Mouse (Mus musculus) spleen, embryonic (tissue): Measurements from ENCODE around the gene 9230102O04Rik.

ENCODE experiments used
- CTCF ChIA-PET: fragments of 350-600 bp; sonication (Branson Sonifier 250); formaldehyde crosslinking; loops from one replicate; lab custom pipeline; 2022; lab: Charles Lee

Gene 9230102O04Rik

DNA sequence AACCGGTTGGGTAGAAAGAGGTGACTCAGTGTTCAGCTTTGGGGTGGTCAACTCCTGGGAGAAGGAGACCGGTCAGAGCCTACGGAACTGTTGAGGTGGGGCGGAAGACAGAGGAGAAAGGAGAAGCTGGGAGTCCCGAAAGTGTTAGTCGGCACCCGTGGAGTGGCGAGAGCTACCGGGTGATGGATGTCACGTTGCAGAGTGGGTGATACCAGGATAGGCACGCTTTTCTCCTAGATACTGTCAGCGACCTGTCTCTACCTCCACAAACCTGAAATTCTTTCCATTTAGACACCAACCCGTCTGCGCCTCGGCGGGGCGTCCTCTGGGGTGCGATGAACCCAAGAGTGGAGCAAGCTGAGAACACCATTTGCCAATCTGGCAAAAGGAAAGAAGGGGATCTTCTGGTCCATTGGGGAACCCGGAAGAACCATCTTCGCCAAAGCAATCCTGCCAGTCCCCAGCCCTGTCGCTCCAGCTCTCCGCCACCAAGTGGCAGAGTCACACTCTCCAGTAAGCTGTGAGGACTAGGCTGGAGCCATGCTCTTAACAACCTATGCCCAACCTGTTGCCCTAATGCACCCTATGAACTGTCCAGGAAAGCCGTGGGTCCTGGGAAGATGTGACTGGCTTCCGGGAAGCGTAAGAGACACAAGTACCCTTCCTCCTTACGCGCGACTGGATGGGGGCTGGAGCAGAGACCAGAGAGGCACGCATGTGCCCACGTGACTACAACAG is at the start of gene 9230102O04Rik:
Gene 9230102O04Rik, minus strand, starts transcription at position 628 of the 738 bp plus-strand sequence.
- CTCF ChIA-PET: no interaction called here

DNA sequence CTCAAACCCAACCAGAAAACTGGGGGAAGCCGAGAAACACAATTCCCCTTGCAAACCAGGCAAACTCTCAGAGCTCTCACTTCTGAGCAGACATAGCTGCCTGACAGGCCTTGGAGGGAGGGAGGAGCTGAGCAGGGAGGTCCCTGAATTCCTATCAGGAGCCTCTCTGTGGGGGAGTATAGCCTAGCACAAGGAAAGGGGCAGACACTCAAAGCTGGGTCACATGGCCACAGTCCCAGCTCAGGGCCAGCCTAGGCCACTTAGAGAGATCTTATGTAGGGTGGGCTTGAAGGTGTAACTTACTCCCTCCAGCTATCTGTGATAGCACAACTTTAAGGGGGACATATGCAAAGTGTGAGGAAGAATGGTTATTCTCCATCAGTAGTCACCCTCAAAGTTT is 46.6 kb upstream of the 9230102O04Rik start:
- CTCF ChIA-PET: no interaction called here

DNA sequence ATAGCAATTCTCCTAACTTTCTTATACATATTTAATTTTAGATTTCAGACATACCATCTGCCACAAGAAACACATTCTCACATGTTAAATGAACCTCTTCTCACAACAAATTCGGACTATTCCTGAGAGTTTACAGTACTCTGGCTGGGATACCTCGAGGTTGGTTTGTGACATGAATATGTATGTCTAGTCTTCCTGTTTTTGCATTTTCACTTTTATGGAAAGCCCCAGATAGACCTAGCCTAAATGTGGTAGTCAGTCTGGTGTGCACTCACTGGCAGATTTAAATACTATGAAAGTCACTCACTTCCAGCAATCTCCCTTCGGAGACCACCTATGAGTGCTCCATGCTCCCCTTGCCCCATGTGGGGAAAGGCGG is 37.6 kb upstream of the 9230102O04Rik start:
- CTCF ChIA-PET: no interaction called here

DNA sequence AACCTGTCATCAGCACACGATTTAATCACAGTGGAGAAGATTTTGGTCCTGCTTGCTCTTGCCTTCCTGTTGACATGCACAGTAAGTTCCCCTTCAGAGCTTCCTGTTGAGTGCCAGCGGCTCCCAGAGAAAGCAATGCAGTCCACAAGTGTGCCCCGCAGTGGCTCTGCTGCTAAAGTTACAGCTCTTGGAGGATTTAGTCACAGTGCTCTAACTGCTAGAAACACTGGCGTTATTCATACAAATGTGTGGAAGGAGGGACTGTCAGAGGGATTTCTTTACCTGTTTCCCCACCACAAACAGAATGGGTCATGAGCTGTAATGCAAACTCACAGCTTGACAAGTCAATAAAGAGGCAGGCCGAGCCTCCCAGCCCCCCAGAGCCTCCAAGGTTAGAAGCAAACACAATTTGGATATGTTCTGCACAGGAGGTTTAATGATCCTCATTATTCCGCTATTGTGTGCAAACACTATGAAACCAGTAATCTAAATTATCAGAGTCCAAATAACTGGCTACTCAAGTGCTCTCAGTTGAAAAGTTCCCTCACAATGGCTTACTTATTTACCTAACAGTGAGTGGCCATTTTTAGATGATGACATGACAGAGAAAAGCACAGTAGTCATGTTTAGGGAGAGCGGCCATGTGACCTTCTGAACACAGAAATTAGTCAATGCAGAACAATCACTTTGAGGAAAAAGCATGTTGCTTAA is 37.0 kb upstream of the 9230102O04Rik start:
- CTCF ChIA-PET: interaction anchor here (0.9 kb wide), 1 partner anchor 15 kb away, joined by 4 read pairs; no protein-coding TSS in a partner anchor

DNA sequence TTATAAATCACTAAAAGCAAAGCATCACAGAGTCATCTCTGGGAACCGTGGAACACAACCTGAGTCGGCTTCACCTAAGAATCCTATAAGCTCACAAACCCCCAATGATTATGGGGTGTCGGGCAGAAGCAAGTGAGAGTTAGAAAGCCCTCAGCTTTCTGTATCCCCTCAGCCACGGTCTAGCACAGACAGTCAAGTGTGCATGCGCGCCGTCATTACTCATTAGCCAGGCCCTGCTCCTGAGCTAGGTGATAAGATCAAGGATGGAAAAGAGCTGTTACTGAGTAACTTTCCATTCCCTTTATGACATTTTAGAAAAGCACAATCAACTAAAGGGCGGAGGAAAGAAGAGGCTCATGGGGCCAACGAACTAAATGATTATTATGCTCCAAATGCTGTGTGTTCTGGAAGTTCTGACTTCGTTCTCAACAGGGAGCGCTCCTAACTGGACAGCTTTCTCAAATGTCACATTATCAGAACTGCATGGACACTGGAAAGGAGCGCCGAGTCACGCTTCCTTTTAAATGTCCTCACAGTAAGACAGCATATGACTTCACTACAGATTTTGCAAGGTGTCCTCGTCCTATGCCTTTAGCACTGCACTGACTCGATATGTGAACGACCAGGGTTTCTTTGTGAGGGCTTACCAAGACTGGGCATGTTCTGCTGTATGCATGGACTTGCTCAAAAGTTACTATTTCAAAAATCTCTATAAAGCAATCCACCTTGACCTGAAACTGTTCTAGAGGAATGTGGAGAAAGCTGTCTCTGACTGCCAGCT is 29.5 kb upstream of the 9230102O04Rik start:
- CTCF ChIA-PET: interaction anchor here (0.6 kb wide), 1 partner anchor 13 kb away, joined by 3 read pairs; no protein-coding TSS in a partner anchor

DNA sequence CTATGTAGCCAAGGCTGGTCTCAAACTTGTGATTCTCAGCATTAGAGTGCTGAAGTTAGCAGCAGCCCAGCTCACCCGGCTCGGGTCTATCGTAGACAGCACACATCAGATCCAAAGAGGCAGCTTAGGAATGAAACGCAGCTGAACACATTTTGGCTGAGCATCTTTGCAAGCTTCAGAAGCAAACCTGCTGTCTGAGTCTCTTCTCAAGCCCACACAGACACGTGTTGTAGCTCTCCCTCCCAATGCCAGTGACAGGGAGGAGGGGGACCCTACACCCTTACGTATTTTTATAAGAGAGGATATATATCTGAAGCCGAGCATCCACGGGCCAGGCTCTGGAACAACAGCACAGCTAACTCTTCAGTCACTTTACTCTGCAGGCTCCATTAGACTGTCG is 28.3 kb upstream of the 9230102O04Rik start:
- CTCF ChIA-PET: no interaction called here

DNA sequence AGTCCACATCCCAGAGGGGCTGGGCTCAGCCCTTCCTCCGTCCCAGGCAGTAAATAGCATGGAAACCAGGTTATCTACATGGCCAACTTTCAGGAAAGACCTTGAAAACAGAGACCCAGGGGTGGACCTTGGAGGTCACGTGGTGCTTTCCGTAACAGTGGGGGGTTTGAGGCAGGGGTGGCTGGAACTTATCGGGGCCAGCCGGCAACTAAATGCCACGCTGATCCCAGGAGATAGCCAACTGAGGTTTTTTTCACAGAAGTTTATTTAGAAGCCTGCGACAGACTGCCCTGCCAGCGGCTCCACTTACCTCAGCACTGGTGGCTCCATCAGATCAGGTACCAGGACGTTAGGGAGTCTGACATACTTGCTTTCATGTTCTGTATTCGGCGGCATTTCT is 16.7 kb upstream of the 9230102O04Rik start:
- CTCF ChIA-PET: no interaction called here

DNA sequence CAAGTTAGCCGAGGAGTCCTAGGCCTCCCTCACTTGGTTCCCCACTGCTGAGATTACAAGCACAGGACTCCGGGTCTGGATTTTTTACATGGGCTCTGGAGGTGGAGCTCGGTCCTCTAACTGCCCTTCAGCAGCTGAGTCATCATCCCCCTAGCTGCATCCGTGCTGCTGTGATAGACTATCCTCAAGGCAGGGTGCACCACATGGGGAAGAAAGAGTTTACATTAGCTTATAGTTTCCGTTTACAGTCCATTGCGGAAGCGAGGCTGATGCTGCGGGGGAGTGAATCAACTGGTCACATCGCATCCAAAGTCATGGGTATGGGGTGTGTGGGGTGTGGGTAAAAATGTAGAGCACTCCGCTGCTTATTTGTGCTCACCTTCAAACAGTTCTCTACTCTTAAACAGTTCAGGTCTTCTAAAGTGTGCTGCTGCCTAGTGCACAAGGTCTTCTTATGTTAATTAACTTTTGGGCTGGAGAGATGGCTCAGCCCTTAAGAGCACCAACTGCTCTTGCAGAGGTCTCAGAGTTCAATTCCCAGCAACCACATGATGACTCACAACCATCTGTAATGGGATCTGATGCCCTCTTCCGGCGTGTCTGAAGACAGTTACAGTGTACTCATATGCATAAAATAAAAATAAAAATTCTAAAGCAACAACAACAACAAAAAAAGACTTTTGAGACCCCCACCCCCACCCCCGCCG is 14.7 kb upstream of the 9230102O04Rik start:
- CTCF ChIA-PET: interaction anchor here (0.5 to 0.6 kb wide), 3 partner anchors 387 to 1130 kb away, joined by 3 to 4 read pairs (median 4); no protein-coding TSS in a partner anchor

DNA sequence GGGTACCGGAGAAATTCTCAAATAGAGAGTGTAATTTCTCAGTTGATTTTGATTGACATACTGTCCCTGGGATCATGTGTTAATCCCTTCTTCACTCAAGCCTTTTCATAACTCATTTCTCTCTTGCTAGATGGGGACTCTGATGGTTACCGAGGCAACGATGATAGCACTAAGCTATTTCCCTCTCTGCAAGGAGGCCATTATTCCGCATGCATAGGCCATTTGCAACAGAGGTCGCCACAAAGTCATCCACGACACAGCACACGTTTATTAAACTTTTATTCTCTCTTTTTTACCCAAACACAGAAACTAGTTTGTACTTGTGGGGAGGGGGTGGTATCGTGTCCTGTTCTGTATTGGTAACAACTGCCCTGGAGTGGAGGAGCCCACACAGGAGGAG is 8.5 kb upstream of the 9230102O04Rik start:
- CTCF ChIA-PET: no interaction called here

DNA sequence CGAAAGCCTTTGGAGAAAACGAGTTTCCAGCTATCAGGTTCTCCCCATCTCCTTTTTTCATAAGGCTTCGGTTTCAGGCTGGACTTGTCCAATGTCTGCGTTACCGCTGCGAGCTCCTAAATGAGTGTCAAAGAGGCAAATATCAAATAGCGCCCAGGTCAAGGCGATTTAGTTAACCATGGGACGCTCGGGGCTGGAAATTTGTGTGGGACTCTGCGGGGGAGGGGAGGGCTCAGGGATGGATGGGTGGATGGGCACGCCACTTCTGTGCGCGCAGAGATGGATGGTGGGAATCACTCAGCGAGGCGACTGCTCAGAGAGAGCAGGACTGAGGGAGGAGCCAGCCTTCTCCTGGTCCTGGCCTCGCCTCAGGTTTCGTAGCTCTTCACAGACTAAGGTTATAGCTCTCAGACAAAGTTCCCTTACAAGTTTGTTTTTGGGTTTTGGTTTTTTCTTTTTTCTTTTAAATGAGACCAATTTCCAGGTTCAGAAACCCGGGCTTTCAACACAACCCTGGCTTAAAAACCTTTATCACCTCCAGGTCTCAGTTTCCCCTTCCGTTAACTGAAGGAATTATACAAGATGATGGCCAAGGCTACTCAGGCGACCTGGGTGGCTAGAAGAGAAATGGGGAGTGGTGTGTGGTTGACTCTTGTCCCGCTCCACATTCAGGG is 6.9 kb upstream of the 9230102O04Rik start:
- CTCF ChIA-PET: interaction anchor here (0.7 kb wide), 1 partner anchor 14 kb away, joined by 8 read pairs; no protein-coding TSS in a partner anchor

DNA sequence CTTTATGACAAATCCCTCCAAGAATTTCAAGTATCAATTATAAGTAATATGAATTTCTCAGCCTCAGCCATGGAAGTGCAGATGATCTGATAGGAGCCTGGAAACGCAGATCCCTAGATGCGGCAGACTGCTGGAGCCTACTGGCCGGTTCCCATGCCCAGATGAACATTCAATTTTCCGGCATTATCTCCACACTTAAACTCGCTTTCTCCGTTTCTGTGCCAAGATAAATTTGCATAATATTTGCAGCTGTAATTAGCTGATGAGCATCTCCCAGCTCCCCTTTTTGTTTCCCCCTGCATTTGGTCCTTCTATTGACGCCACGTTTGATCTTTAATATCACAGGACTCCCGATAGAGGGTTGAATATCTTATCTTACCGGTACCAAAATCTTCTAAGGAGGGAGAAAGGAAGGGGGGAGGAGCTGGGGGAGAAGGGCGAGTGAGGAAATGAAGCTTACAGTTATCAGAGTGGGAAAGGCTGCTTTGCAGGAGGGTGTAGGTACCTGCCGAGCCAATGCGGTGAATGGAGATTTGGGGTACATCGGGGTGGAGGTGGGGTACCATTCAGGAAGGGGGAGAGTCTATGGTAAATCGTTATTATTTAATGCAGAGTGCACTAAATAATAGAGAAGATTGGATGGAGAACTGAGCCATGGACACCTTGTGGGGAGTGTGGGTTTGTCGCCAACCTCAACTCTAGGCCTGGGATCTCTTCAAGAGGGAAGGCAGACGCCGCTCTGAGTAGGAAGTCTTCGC is 5.7 kb upstream of the 9230102O04Rik start:
- CTCF ChIA-PET: interaction anchor here (0.6 kb wide), 1 partner anchor 79 kb away, joined by 10 read pairs; no protein-coding TSS in a partner anchor

DNA sequence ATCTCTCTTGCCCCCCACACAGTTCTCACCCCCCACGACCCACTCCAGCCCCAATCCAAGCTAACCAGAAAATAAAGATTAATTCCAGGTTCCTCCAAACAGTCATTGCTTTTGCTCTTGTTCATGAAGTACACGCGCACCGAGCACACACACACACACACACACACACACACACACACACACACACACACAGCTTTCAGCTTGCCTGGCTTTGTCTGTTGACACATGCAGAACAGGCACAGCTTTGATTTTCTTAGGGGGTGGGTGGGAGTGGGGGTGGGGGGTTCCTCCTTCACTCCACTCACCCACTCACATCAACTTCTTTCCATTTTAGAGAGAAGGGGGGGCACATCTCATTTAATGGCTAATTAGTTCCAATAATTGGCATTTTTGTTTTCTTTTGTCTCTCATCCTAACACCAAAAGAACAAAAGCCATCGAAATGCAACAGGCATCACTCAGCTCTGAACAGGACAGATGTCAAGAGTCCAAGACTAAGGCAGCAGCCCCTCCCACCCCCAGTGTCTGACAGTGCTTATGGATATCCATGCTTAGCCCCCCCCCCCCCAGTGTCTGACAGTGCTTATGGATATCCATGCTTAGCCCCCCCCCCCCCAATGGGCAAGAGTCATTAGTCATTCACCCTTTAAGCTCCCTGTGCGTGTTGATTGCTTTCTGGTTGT is 4.1 kb upstream of the 9230102O04Rik start:
- CTCF ChIA-PET: interaction anchor here (0.6 to 0.8 kb wide), 3 partner anchors 9 to 30 kb away, joined by 3 to 5 read pairs (median 3); no protein-coding TSS in a partner anchor

DNA sequence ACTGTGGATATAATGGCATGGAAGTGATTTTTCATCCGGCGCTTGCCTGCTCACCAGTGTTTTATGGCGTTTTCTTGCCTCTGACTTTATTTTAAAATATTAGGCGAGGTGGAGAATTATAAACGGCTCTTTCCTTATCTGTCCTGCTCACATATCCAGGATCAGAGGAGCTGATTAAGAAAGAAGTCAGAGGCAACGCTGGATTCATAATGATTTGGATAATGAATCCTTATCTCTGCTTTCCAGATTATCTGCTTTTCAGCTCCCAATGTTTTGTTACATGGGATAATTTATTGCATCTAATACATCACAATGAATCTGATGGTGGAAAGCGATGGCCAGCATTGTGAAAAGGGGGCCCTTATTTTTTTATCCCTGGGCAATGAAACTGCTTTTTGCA is 3.2 kb upstream of the 9230102O04Rik start:
- CTCF ChIA-PET: no interaction called here

DNA sequence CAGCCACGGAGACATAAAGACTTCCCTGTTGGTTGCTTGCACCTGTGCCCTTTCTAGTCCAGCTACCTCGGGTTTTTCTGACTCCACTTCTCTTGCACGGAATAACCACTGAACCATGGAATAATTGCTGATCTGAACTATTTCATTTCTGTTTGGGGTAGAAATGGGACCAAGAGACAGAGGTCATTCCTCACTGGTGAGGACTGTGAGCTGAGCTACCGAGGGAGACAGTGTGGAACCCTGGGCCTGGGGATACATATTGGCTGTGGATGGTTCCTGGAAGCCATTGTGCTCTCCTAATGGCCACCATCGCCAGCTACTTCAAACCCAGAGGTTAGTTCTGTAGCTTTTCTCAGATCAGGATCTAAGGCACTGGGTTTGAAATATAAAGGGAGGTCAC is 1.6 kb upstream of the 9230102O04Rik start:
- CTCF ChIA-PET: no interaction called here

DNA sequence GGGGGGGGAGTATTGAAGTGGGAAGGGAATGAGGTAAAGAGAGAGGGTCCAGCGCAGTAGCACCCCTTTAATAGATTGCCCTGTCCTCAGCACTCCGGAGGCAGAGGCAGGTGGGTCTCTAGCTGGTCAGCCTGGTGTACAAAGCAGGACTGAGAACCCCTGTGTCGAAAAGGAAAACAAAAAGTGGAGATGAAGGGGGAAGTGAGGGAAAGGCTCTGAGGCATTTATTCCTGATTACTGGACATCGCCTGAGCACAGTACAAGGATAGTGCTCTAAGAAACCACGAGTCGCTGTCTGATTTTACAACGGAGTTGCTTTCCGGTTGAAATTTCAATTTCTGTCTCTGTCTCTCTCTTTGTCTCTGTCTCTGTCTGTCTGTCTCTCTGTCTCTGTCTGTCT is 911 bp upstream of the 9230102O04Rik start:
- CTCF ChIA-PET: no interaction called here

DNA sequence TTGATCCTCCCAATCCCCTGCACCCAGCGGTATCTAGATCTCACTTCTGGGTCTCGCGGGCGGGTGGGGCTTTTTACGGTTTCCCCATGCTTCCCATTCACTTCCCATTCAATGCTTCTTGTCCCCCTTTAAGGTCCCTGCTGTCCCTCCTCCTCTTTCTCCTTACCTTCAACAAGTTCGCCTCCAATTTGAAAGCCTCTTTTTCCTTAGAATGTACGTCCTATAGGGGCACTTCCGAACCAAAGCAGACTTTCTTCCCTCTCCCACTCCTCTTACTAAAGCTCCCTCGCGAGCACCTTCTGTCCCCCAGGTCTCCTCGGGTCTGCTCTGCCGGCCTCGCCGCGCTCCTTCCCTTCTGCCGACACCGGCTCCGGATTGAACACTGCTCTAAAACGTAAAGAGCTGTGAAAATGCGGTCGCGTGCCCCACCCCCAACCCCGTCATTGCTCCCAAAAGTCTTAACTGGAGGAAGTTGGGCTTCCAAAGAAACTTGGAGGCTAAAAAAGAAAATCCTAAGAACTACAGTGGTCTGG is 377 bp upstream of the 9230102O04Rik start, which contains the start of gene Gata3:
Gene Gata3, minus strand, starts transcription at position 384 of the 533 bp plus-strand sequence.
- CTCF ChIA-PET: no interaction called here

DNA sequence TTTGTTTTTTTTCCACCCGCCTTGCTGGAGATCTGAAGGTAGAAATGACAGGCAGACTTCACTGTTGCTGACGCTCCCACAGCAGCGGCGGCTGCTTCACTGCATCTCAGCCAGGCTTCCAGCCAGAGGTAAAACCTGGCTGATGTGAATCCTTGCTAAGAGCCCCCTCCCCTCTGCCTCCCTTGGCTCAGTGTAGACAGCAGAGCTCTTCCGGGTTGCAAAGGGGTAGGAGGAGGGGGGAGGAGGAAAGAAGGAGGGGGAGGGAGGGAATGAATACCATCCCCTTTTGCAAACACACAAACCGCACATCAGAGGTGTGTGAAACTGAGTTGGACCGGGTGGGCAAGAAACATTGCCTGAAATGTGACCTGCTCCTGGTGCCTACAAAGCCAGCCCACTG is 1.7 kb downstream of the 9230102O04Rik start:
- CTCF ChIA-PET: no interaction called here

DNA sequence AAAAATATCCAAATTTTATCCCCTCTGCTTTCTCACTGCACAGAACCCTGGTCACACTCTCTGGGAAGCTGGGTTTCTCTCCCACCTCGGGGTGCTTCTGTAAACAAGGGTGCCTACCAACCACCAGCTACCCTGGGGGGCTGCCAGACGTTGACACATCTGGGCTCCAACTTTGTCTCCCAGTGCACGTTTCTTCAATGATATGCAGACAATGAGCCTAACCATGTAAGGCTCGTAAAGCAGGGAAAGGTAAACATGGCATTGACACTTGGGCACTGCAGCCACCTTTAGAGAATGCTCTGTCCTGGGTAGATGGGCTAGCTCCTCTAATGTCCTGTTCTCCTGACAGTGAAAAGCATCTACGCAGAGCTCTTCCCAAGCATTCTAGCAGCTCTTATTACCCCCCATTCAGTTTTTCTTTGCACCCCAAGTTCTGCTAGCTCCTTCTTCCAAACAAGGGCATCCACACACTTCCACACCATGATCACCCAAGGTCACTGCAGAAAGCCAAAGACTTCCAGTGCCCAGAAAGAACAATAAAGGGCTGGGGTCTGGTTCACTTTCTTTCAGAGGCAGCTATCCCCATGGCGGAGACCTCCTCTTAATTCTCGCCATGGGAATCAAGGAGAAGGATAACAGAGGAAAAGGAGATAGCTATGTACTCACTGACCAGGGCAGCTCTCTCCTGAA is 2.3 kb downstream of the 9230102O04Rik start:
- CTCF ChIA-PET: no interaction called here
